Comparison of ENCODE assay signal across 8 mouse cellular contexts in genomic region chr19:57197043-57197817, GRCm38 (mm10).
A peak's percentile ranks its signal among the peaks of the same experiment; 100 is the strongest.
DNase-seq lines count a peak whose midpoint lies in the region; ATAC-seq lines count a peak whose summit lies in the region.

No protein-coding gene starts in this region.

- peak; percentile 76 for ATAC-seq in embryonic facial prominence, embryonic 15.5 days (ENCODE audit: insufficient number of reproducible peaks, low FRiP score, low TSS enrichment, low read depth)
- peak; percentile 65 for ATAC-seq in heart, embryonic 14.5 days (ENCODE audit: insufficient number of reproducible peaks, insufficient read depth, low FRiP score, low read depth)

- H3K4me1 ChIP-seq in embryonic facial prominence, embryonic 15.5 days: peaks cover 40% of the 10 kb centered on the region
- H3K4me1 ChIP-seq in heart, embryonic 14.5 days (ENCODE audit: control insufficient read depth in 2 of 2, insufficient read depth in 2 of 2, low read length in 2 of 2): peaks cover 51 to 73% of the 10 kb centered on the region in 2 experiments

- WGBS in embryonic facial prominence, embryonic 15.5 days: 2% methylated on average over 37 of the region's 37 CpGs
- 2% methylated on average over 37 of the region's 37 CpGs for WGBS in heart, embryonic 14.5 days

- peak overlapping the region; percentile 48 for H3K4me3 ChIP-seq in embryonic facial prominence, embryonic 15.5 days (replicated peaks)
- H3K4me3 ChIP-seq in heart, embryonic 14.5 days (ENCODE audit: control insufficient read depth in 1 of 2, insufficient read depth in 1 of 2, low read depth in 1 of 2, low read length in 2 of 2): peak overlapping the region; percentile 44 to 73

- DNase-seq in CD4-positive helper T cell, adult 2 months (ENCODE audit: low read depth, low spot score): peak; percentile 24
- DNase-seq in adrenal gland, postnatal 10 days: peak; percentile 83
- DNase-seq in kidney, postnatal 10 days: peak; percentile 87
- peak; percentile 83 to 89 for DNase-seq in lung, adult 18-20 months
- peak; percentile 62 for DNase-seq in ovary, adult 18-20 months (ENCODE audit: low spot score)
- peak; percentile 48 for DNase-seq in urinary bladder, adult 2 months (ENCODE audit: low spot score)

- no peaks in the 10 kb centered on the region for H3K36me3 ChIP-seq in embryonic facial prominence, embryonic 15.5 days
- no peaks in the 10 kb centered on the region for H3K36me3 ChIP-seq in heart, embryonic 14.5 days (ENCODE audit: control insufficient read depth, insufficient read depth, low read length)

- peak overlapping the region; percentile 80 for H3K4me2 ChIP-seq in embryonic facial prominence, embryonic 15.5 days (replicated peaks)
- H3K4me2 ChIP-seq in heart, embryonic 14.5 days (ENCODE audit: low read length): peak overlapping the region; percentile 68

- H3K27me3 ChIP-seq in embryonic facial prominence, embryonic 15.5 days: peaks cover 25% of the 10 kb centered on the region
- no peaks in the 10 kb centered on the region for H3K27me3 ChIP-seq in heart, embryonic 14.5 days (ENCODE audit: control insufficient read depth, insufficient read depth, low read length)

- H3K9me3 ChIP-seq in embryonic facial prominence, embryonic 15.5 days (replicated peaks): no peaks in the 10 kb centered on the region
- H3K9me3 ChIP-seq in heart, embryonic 14.5 days (ENCODE audit: control insufficient read depth, low read length): no peaks in the 10 kb centered on the region

- H3K27ac ChIP-seq in embryonic facial prominence, embryonic 15.5 days (replicated peaks): peak overlapping the region; percentile 51; the same call in 1 of the 2 replicates
- H3K27ac ChIP-seq in heart, embryonic 14.5 days (replicated peaks in 1 of 2; ENCODE audit: control insufficient read depth in 1 of 2, insufficient read depth in 1 of 2, low read depth in 2 of 2, low read length in 2 of 2): peak overlapping the region; percentile 61 to 70

- 0 out of 2 replicates have a peak overlapping the region, but pooled peaks have one; percentile 4 for H3K9ac ChIP-seq in embryonic facial prominence, embryonic 15.5 days
- H3K9ac ChIP-seq in heart, embryonic 14.5 days (ENCODE audit: low read length): peak overlapping the region; percentile 64

Comparison
In these comparisons a context has a peak if more than half of its experiments do, and no peak if none do; other contexts are left out.
1. Peak in every context shown above with its lines: DNase-seq, ATAC-seq, H3K4me3 ChIP-seq and H3K27ac ChIP-seq.
2. DNase-seq: peak in every context shown above with its lines; median percentile 87 in kidney, postnatal 10 days; 86 in lung, adult 18-20 months; 83 in adrenal gland, postnatal 10 days; 62 in ovary, adult 18-20 months; 48 in urinary bladder, adult 2 months; 24 in CD4-positive helper T cell, adult 2 months.